Mouse (Mus musculus) v-Abl transformed pro-B cells (cell line): ENCODE measurements around the gene Lpp.

Experiments
- in situ Hi-C, 2 experiments: fragments of 400-800 bp; cut with MboI; formaldehyde crosslinking; loops; one replicate each; pipeline ENCODE4 v1.15.1; 2025; ENCODE audit not compliant: unreplicated experiment in 2 of 2

The Lpp gene

GRCm38 (mm10) chr16:24766051-24766450 is 372.7 kb downstream of the Lpp start:
- in situ Hi-C loops = no loop called here

- in situ Hi-C loops = no loop called here
These were observed 373.3 kb downstream of the Lpp start for GRCm38 (mm10) chr16:24766596-24766995.

GRCm38 (mm10) chr16:24777053-24777452 is 383.7 kb downstream of the Lpp start:
- in situ Hi-C loops = no loop called here

GRCm38 (mm10) chr16:24778432-24779274 is 385.3 kb downstream of the Lpp start:
- in situ Hi-C loops = no loop called here

GRCm38 (mm10) chr16:24780545-24780944 is 387.2 kb downstream of the Lpp start:
- in situ Hi-C loops = no loop called here

- in situ Hi-C loops = no loop called here
These were observed 388.6 kb downstream of the Lpp start for GRCm38 (mm10) chr16:24781922-24782321.

GRCm38 (mm10) chr16:24785651-24786050 is 392.3 kb downstream of the Lpp start:
- in situ Hi-C loops = no loop called here

GRCm38 (mm10) chr16:24788973-24789372 is 395.7 kb downstream of the Lpp start:
- in situ Hi-C loops = no loop called here

- in situ Hi-C loops = no loop called here
These were observed 398.1 kb downstream of the Lpp start for GRCm38 (mm10) chr16:24791387-24791786.

- in situ Hi-C loops = no loop called here
These were observed 398.7 kb downstream of the Lpp start for GRCm38 (mm10) chr16:24791984-24792383.

GRCm38 (mm10) chr16:24792836-24793235 is 399.5 kb downstream of the Lpp start:
- in situ Hi-C loops = no loop called here

GRCm38 (mm10) chr16:24794665-24795064 is 401.4 kb downstream of the Lpp start:
- in situ Hi-C loops = no loop called here

GRCm38 (mm10) chr16:24801355-24801754 is 408.0 kb downstream of the Lpp start:
- in situ Hi-C loops = no loop called here

- in situ Hi-C loops = no loop called here
These were observed 408.5 kb downstream of the Lpp start for GRCm38 (mm10) chr16:24801780-24802179.

- in situ Hi-C loops = no loop called here
These were observed 412.8 kb downstream of the Lpp start for GRCm38 (mm10) chr16:24806093-24806492.

- in situ Hi-C loops = no loop called here
These were observed 414.3 kb downstream of the Lpp start for GRCm38 (mm10) chr16:24807565-24807964.

GRCm38 (mm10) chr16:24809811-24810210 is 416.5 kb downstream of the Lpp start:
- in situ Hi-C loops = no loop called here

- in situ Hi-C loops = no loop called here
These were observed 423.3 kb downstream of the Lpp start for GRCm38 (mm10) chr16:24816621-24817020.

- in situ Hi-C loops = no loop called here
These were observed 424.1 kb downstream of the Lpp start for GRCm38 (mm10) chr16:24817381-24817780.

GRCm38 (mm10) chr16:24819127-24819526 is 425.8 kb downstream of the Lpp start:
- in situ Hi-C loops = no loop called here

- in situ Hi-C loops = loop anchor here in 1 of 2 experiments (10.0 kb wide), 2 partner anchors 242 to 838 kb away; partner anchors contain the start of genes Bcl6 and Gm37419
These were observed 429.0 kb downstream of the Lpp start for GRCm38 (mm10) chr16:24822182-24822875.

GRCm38 (mm10) chr16:24822918-24823317 is 429.6 kb downstream of the Lpp start:
- in situ Hi-C loops = loop anchor here in 1 of 2 experiments (10.0 kb wide), 2 partner anchors 242 to 838 kb away; partner anchors contain the start of genes Bcl6 and Gm37419
